Mouse (Mus musculus) cortical plate, adult 2 months (tissue): ENCODE results near the gene Zfand3. TPM values are rescaled to one million over a fixed set of nuclear protein-coding genes. Genes with fewer than 3 reads are reported as not detected.

Experiments used
- H3K27ac ChIP-seq: fragments of 200-500 bp; 2 replicates; pipeline ENCODE4 v1.5.1; 2012; ENCODE audit warnings: low read length, control low read depth, inconsistent platforms; ENCODE audit not compliant: insufficient read depth
- H3K4me1 ChIP-seq: fragments of 200-500 bp; 2 replicates; pipeline ENCODE4 v1.6.1; 2011; ENCODE audit warnings: low read length; ENCODE audit not compliant: control insufficient read depth, insufficient read depth
- H3K4me3 ChIP-seq: fragments of 200-500 bp; 2 replicates; pipeline ENCODE4 v1.5.1; 2011; ENCODE audit warnings: mild to moderate bottlenecking, low read length, control low read depth; ENCODE audit not compliant: insufficient read depth
- CTCF ChIP-seq: fragments of 200-500 bp; IDR thresholded peaks from 2 replicates; pipeline ENCODE4 v1.5.1; 2011; ENCODE audit warnings: mild to moderate bottlenecking, control low read depth, low read length; ENCODE audit not compliant: insufficient read depth; ENCODE audit errors: extremely low read depth
- POLR2A ChIP-seq: fragments of 200-500 bp; IDR thresholded peaks from 2 replicates; pipeline ENCODE4 v1.6.1; 2011; ENCODE audit warnings: mild to moderate bottlenecking, low read length, control low read depth; ENCODE audit not compliant: insufficient read depth; ENCODE audit errors: extremely low read depth
- polyA plus RNA-seq: library from polyadenylated mRNA; depleted of rRNA; stranded (reverse); fragments of >200 nt; gene quantifications from 2 replicates; pipeline ENCODE4 v1.2.3, GENCODE M21; 2012

The Zfand3 gene
- polyA plus RNA-seq, 1 experiment, result 102 TPM

- peaks cover 7% of the 10 kb centered on the region for H3K4me1 ChIP-seq
- TF ChIP-seq CTCF (no peak), POLR2A (no peak)
- H3K4me3 ChIP-seq, result no peak overlapping the region
- no peak overlapping the region for H3K27ac ChIP-seq
Measured at GRCm38 (mm10) chr17:30137115-30137514, 132.6 kb downstream of the Zfand3 start.

GRCm38 (mm10) chr17:30144114-30144513 lies 139.6 kb downstream of the Zfand3 start:
- H3K4me3 ChIP-seq, result no peak overlapping the region
- peaks cover 10% of the 10 kb centered on the region for H3K4me1 ChIP-seq
- TF ChIP-seq CTCF, result no peak
- no peak for TF ChIP-seq POLR2A
- H3K27ac ChIP-seq, result no peak overlapping the region

- H3K4me1 ChIP-seq, result peaks cover 10% of the 10 kb centered on the region
Measured at GRCm38 (mm10) chr17:30145596-30146149, 141.1 kb downstream of the Zfand3 start.

GRCm38 (mm10) chr17:30146555-30146954 lies 142.0 kb downstream of the Zfand3 start:
- peaks cover 10% of the 10 kb centered on the region for H3K4me1 ChIP-seq
- no peak overlapping the region for H3K4me3 ChIP-seq
- no peak overlapping the region for H3K27ac ChIP-seq
- TF ChIP-seq POLR2A (no peak), CTCF (no peak)

More at GRCm38 (mm10) chr17:30145596-30146149, 141.1 kb downstream of the Zfand3 start:
- H3K4me3 ChIP-seq, result no peak overlapping the region
- TF ChIP-seq CTCF (peak; percentile 17; the same call in 1 of the 2 replicates), POLR2A (no peak)
- no peak overlapping the region for H3K27ac ChIP-seq

- H3K4me1 ChIP-seq, result peaks cover 10% of the 10 kb centered on the region
Measured at GRCm38 (mm10) chr17:30147897-30148296, 143.4 kb downstream of the Zfand3 start.

GRCm38 (mm10) chr17:30148320-30148719 lies 143.8 kb downstream of the Zfand3 start:
- TF ChIP-seq POLR2A, result no peak
- no peak for TF ChIP-seq CTCF
- H3K4me1 ChIP-seq, result peaks cover 10% of the 10 kb centered on the region
- no peak overlapping the region for H3K27ac ChIP-seq
- H3K4me3 ChIP-seq, result no peak overlapping the region

More at GRCm38 (mm10) chr17:30147897-30148296, 143.4 kb downstream of the Zfand3 start:
- no peak overlapping the region for H3K27ac ChIP-seq
- no peak overlapping the region for H3K4me3 ChIP-seq
- TF ChIP-seq CTCF (no peak), POLR2A (no peak)

GRCm38 (mm10) chr17:30149911-30150310 lies 145.4 kb downstream of the Zfand3 start:
- no peak overlapping the region for H3K27ac ChIP-seq
- H3K4me1 ChIP-seq, result peaks cover 15% of the 10 kb centered on the region

GRCm38 (mm10) chr17:30154144-30154543 lies 149.6 kb downstream of the Zfand3 start:
- H3K27ac ChIP-seq, result no peak overlapping the region
- H3K4me1 ChIP-seq, result peaks cover 9% of the 10 kb centered on the region
- no peak for TF ChIP-seq POLR2A
- no peak for TF ChIP-seq CTCF
- no peak overlapping the region for H3K4me3 ChIP-seq

More at GRCm38 (mm10) chr17:30149911-30150310, 145.4 kb downstream of the Zfand3 start:
- no peak overlapping the region for H3K4me3 ChIP-seq
- TF ChIP-seq POLR2A (no peak), CTCF (no peak)

GRCm38 (mm10) chr17:30154861-30155260 lies 150.3 kb downstream of the Zfand3 start:
- Histone ChIP-seq H3K27ac (no peak overlapping the region), H3K4me3 (no peak overlapping the region), H3K4me1 (peaks cover 9% of the 10 kb centered on the region)
- TF ChIP-seq CTCF (no peak), POLR2A (no peak)

GRCm38 (mm10) chr17:30155411-30155925 lies 150.9 kb downstream of the Zfand3 start:
- TF ChIP-seq POLR2A (no peak), CTCF (no peak)
- Histone ChIP-seq H3K27ac (no peak overlapping the region), H3K4me3 (no peak overlapping the region), H3K4me1 (peaks cover 9% of the 10 kb centered on the region)
